Mouse (Mus musculus): ENCODE measurements around the gene Fh1. TPM values are rescaled to one million over a fixed set of nuclear protein-coding genes. Genes with fewer than 3 reads are reported as not detected.

The Fh1 gene
- total and polyA plus RNA-seq, 3 experiments = 100 to 122 (median 113) TPM

- no peaks in the 10 kb centered on the region for H3K27me3 ChIP-seq (replicated peaks)
- dilution Hi-C loops (cut with MboI; ENCODE audit: extremely low pct_ligation_motif_present, extremely low pct_unique_long_range_greater_than_20kb, low sequenced_read_pairs) (no loop called here), in situ Hi-C loops (cut with MboI; ENCODE audit: low pct_ligation_motif_present, low pct_unique_long_range_greater_than_20kb, low sequenced_read_pairs) (loop anchor here (5.0 kb wide), 1 partner anchor 36 kb away; no protein-coding TSS in a partner anchor)
- peak; percentile 90 for DNase-seq (ENCODE audit: extremely low read depth)
- TF ChIP-seq MYC (IDR thresholded peaks at IDR 0.05; ENCODE audit: low read depth, low read length) = peak; percentile 85
- no peak for TF ChIP-seq CHD1 (IDR thresholded peaks at IDR 0.05; ENCODE audit: low read depth, low read length)
- TF ChIP-seq HCFC1 (IDR thresholded peaks at IDR 0.05; ENCODE audit: low read depth, low read length) = no peak
- TF ChIP-seq PAX5 (IDR thresholded peaks at IDR 0.05; ENCODE audit: low read length) = no peak
- TF ChIP-seq USF2 (conservative IDR thresholded peaks at IDR 0.05; ENCODE audit: low read depth, low read length) = no peak
- TF ChIP-seq SIN3A (IDR thresholded peaks at IDR 0.05; ENCODE audit: low read length) = peak; percentile 80; the same call in 1 of the 2 replicates
- TF ChIP-seq USF1 (IDR thresholded peaks at IDR 0.05; ENCODE audit: low read depth, low read length) = no peak
- peak; percentile 89 for TF ChIP-seq CHD2 (IDR thresholded peaks at IDR 0.05; ENCODE audit: low read length)
- no peak for TF ChIP-seq ELF1 (IDR thresholded peaks at IDR 0.05; ENCODE audit: low read depth, low read length)
- TF ChIP-seq IRF4 (IDR thresholded peaks at IDR 0.05; ENCODE audit: low read depth, low read length) = peak; percentile 92
- peak; percentile 66 for TF ChIP-seq MAFK (IDR thresholded peaks at IDR 0.05; ENCODE audit: insufficient replicate concordance, low read length)
- TF ChIP-seq TCF12 (IDR thresholded peaks at IDR 0.05; ENCODE audit: low read depth, low read length) = no peak
- no peak for TF ChIP-seq ZMIZ1 (IDR thresholded peaks at IDR 0.05; ENCODE audit: low read depth, low read length)
- TF ChIP-seq MAZ (IDR thresholded peaks at IDR 0.05; ENCODE audit: low read depth, low read length) = 0 out of 2 replicates have a peak, but pooled peaks have one; percentile 7
- 0 out of 2 replicates have a peak, but pooled peaks have one; percentile 55 for TF ChIP-seq RCOR1 (conservative IDR thresholded peaks at IDR 0.05; ENCODE audit: low read depth, low read length)
- peak; percentile 89 for TF ChIP-seq EP300 (IDR thresholded peaks at IDR 0.05; ENCODE audit: low read length)
- TF ChIP-seq MAX (IDR thresholded peaks at IDR 0.05; ENCODE audit: low read length) = no peak
- no peak for TF ChIP-seq JUN (IDR thresholded peaks at IDR 0.05; ENCODE audit: insufficient read depth, low read depth, low read length)
- no peak for TF ChIP-seq NRF1 (IDR thresholded peaks at IDR 0.05; ENCODE audit: low read depth, low read length)
- no peak for TF ChIP-seq MXI1 (IDR thresholded peaks at IDR 0.05; ENCODE audit: low read depth, low read length)
- no peak for TF ChIP-seq GABPA (IDR thresholded peaks at IDR 0.05; ENCODE audit: insufficient replicate concordance, low read depth, low read length)
- peak; percentile 62; the same call in 1 of the 2 replicates for TF ChIP-seq POLR2A (IDR thresholded peaks at IDR 0.05; ENCODE audit: low read depth, low read length)
- no peak for TF ChIP-seq POLR2AphosphoS2 (IDR thresholded peaks at IDR 0.05; ENCODE audit: low read depth, low read length)
- TF ChIP-seq MEF2A (IDR thresholded peaks at IDR 0.05; ENCODE audit: borderline replicate concordance, low read depth, low read length) = peak; percentile 87; the same call in 1 of the 2 replicates
- no peak for TF ChIP-seq E2F4 (IDR thresholded peaks at IDR 0.05; ENCODE audit: insufficient replicate concordance, low read depth, low read length)
- peak; percentile 82; the same call in 1 of the 2 replicates for TF ChIP-seq TBP (conservative IDR thresholded peaks at IDR 0.05; ENCODE audit: low read depth, low read length)
- TF ChIP-seq KAT2A (IDR thresholded peaks at IDR 0.05; ENCODE audit: insufficient replicate concordance, low read length) = no peak
- TF ChIP-seq ZNF384 (IDR thresholded peaks at IDR 0.05; ENCODE audit: low read depth, low read length) = no peak
- no peak for TF ChIP-seq RAD21 (IDR thresholded peaks at IDR 0.05; ENCODE audit: low read depth, low read length)
- TF ChIP-seq ZC3H11A (IDR thresholded peaks at IDR 0.05; ENCODE audit: low read depth, low read length) = no peak
- no peak for TF ChIP-seq CTCF (conservative IDR thresholded peaks at IDR 0.05 in 1 of 2, IDR thresholded peaks at IDR 0.05 in 1 of 2; ENCODE audit: low read depth in 2 of 2, low read length in 2 of 2)
- peak; percentile 62; the same call in 1 of the 2 replicates for TF ChIP-seq ETS1 (conservative IDR thresholded peaks at IDR 0.05; ENCODE audit: low read depth, low read length)
- TF ChIP-seq UBTF (IDR thresholded peaks at IDR 0.05; ENCODE audit: low read depth, low read length) = no peak
- TF ChIP-seq JUND (conservative IDR thresholded peaks at IDR 0.05; ENCODE audit: low read depth, low read length) = 0 out of 2 replicates have a peak, but pooled peaks have one; percentile 27
- TF ChIP-seq NELFE (IDR thresholded peaks at IDR 0.05; ENCODE audit: low read depth, low read length) = 0 out of 2 replicates have a peak, but pooled peaks have one; percentile 12
- no peak for TF ChIP-seq BHLHE40 (IDR thresholded peaks at IDR 0.05; ENCODE audit: low read depth, low read length)
- TF ChIP-seq SMC3 (IDR thresholded peaks at IDR 0.05; ENCODE audit: low read depth, low read length) = no peak
- TF ChIP-seq ZKSCAN1 (IDR thresholded peaks at IDR 0.05; ENCODE audit: borderline replicate concordance, low read depth, low read length) = no peak
- peak overlapping the region; percentile 76 for H3K9ac ChIP-seq (ENCODE audit: insufficient read depth, low read depth)
- H3K27ac ChIP-seq (ENCODE audit: insufficient read depth, low read depth) = peak overlapping the region; percentile 76
- no peaks in the 10 kb centered on the region for H3K9me3 ChIP-seq (replicated peaks; ENCODE audit: low read length)
- peaks cover 0 to 1% of the 10 kb centered on the region in 2 experiments for H3K36me3 ChIP-seq (replicated peaks in 1 of 2; ENCODE audit: control insufficient read depth in 1 of 2, insufficient read depth in 1 of 2, low read length in 1 of 2)
- H3K4me2 ChIP-seq (ENCODE audit: insufficient read depth, low read depth, poor library complexity, severe bottlenecking) = peak overlapping the region; percentile 97
- peak overlapping the region; percentile 54 to 65 (median 55) for H3K4me3 ChIP-seq (replicated peaks in 1 of 3; ENCODE audit: low read depth in 2 of 3, low read length in 2 of 3, poor library complexity in 1 of 3)
- no peaks in the 10 kb centered on the region for H3K79me2 ChIP-seq (replicated peaks; ENCODE audit: control insufficient read depth, extremely low read depth, insufficient read depth, poor library complexity, severe bottlenecking)
- H3K4me1 ChIP-seq (ENCODE audit: control insufficient read depth in 1 of 2, insufficient read depth in 2 of 2) = peaks cover 3 to 61% of the 10 kb centered on the region in 2 experiments
Measured at GRCm38 (mm10) chr1:175631721-175632221, 6.3 kb upstream of the Fh1 start.

All from CH12.LX (cell line).